Mouse (Mus musculus): ENCODE results near the gene Arl5b.

Arl5b gene

DNA sequence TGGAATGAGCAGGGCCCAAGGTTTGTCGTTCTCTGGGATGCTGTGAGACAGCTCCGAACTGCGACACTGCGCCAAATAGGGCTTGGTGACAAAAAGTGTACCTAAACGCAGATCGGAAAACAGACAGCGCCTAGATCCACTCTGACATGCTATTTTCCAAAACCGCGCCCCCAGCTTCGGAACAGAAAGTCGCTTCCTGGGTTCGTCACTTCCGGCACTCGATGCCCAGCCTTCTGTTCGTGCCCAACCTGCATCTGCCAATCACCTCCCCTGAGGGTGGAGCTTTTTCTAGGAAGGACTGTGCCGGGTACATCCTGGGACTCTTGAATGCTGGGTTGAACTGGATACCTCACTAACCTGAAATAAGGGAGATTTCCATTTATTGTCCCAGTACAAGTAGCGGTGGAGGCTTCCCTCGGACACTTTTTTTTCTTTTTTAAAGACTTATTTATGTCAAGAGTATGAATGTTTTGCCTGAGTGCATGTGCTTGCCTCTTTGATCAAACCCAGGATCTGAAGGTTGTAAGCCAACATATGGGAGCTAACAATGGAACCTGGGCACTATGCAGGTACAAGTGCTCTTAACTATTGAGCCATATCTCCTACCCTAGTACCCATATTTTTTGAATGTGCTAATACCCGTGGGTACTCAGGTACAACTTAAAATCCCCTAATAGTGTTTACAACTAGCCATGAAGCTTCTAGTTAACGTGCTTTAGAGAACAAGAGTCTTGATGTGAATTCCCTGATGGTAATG, at the start of gene Arl5b:
Arl5b (plus strand) TSS at position 279 of the 757 bp plus-strand sequence.
- DNase-seq (ENCODE audit: low read depth, low spot score), result peak; percentile 87

DNA sequence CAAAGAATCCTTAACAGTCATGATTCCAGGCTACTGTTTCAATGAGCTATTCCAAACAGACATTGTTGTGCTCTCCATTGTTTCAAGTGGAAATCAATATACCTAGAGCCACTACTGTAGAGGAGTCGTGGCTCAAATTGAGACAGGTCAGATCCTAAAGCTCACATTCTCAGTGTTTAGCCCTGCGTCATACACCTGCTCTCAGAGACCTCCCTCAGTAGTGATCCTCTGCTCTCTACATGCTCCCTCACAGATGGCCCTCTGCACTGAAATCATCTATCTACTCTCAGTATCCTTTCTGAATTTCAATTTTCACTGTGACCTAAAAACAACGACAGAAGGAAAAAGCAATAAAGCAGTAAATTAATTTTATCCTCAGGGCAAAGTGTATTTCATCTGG, 41.7 kb upstream of the Arl5b start:
- no peak for DNase-seq (ENCODE audit: low read depth, low spot score)

DNA sequence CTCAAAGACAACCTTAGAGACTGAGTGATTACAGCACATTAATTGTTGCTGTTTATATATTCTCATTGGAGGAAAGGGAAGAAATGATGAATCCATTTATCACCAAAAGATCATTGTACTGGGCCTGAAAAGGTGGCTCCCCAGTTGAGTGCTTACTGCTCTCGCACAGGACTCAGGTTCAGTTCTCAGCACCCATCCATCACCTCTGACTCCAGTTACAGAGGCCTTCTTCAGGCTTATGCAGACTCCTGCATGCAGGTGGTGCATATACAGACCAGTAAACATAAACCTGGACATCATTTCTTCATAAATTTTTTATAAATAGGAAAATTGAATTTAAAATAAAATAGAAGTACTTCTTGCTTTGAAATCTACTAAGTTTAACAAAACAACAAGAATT, 41.1 kb upstream of the Arl5b start:
- DNase-seq (ENCODE audit: low read depth, low spot score), result no peak

DNA sequence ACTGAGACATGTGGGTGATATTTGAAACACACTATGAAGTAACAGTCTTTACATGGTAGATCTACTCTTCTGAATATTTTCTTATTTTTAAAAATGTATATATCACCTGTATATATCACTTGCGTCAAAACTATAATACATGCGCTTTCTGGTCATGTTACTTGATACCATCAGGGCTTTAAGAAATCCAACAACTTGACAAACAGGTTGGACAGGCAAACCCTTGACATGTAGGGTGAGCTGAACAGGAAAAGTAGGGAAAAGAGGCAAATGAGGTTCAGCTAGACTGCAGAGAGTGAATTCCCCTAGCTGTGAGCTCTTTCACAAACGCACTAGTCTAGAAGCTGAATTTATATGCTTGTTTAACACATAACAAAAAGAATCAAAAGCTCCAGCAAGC, 22.4 kb upstream of the Arl5b start:
- DNase-seq (ENCODE audit: low read depth, low spot score), result no peak

DNA sequence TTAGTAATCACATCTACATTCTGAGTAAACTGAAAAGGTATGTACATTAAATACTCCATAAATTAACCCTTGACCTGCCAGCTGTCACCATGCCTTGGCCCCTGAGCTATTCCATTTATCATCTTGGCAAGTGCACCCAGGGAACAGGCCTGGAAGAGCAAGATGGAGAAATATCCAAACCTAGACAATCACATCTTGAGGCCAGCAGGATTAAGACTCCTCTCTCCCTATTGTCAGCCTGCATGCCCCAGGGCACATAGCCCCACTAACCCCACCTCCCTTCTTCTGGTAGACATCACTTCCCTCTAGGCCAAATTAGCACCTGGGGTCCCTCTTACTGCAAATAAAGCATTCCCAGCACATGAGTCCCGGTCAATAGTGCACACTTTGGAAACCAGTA, 21.4 kb upstream of the Arl5b start:
- no peak for DNase-seq (ENCODE audit: low read depth, low spot score)

DNA sequence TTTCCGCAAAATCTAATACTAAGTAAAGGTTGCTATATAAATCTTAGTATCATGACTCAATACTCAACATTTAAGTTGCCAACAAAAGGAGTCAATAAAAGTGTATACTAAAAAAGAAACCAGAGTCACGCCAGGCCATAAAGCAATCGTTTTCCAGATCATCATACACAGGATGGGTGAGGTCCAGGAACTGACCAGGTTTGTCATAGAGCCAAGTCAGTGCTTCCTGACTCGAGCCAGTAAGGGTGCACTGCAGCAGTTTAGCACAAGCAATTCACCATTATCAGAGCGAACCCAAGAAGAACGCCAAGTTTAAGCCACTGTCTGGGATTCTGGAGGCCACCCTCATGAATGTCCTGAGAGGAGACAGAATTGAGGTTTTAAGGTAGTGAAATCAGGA, 10.5 kb upstream of the Arl5b start:
- DNase-seq (ENCODE audit: low read depth, low spot score), result no peak

DNA sequence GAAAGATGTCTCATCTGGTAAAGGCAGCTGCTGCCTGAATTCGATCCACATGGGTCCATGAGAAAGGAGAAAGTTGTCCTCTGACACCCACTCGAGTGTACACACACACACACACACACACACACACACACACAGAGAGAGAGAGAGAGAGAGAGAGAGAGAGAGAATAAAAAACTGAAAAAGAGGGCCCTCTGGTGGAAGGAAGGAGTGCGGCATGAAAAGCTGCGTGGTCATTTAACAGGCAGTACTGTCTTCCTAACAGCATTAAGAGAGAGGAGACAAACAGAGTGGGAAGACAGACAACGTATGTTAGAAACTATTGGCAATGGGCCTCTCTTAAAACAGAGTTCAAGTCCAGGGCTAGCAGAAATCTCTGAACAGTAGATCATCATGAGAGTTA, 8.9 kb upstream of the Arl5b start:
- DNase-seq (ENCODE audit: low read depth, low spot score), result no peak

DNA sequence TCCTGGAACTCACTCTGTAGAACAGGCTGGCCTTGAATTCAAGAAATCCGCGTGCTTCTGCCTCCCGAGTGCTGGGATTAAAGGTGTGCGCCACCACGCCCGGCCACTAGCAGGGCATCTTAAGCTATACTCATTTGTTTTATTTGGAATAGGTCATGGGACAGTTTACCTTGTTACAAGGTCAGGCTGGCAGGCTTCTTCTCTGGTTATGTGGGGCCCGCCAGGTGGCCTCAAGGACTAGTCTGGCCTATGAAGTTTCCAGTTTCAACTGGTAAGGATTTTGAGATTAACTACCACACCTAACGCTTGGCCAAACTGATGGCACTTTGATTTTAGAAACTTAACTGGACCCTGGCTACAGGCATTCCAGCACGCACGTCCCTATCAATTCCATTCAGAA, 5.3 kb downstream of the Arl5b start:
- peak; percentile 26 for DNase-seq (ENCODE audit: low read depth, low spot score)

DNA sequence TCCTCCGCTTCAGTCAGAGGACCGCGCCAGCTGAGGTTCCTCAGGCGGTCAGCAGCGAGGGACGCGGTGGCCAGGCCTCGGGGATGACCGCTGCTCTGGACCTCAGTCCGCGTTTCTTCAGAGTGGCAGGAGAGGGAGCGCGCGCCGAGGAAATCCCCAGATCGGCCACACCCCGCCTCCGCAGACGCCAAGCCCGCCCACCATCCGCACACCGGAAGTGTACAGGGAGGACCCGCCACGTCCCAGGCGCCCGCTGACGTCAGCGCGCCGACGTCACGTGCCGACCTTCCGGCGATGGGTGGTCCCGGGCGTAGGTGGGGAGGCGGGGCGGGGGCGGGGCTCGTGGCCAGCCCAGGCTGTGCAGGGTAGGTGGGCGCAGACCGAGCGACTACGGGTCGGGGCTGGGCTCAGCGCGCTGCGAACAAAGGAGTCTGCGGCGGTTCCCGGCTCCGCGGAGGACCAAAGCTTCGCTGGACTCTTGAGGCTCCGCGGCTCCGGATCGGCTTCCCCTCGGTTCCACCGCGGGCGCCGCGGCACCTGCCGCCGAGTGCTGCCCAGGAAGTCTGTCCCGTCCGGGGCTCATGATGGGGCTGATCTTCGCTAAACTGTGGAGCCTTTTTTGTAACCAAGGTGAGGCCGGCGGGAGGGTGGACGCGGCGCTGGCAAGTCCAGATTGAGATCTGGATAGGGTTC, 5.9 kb downstream of the Arl5b start, which contains the start of gene Nsun6:
Nsun6 (minus strand) TSS at position 125 of the 693 bp plus-strand sequence.
- DNase-seq (ENCODE audit: low read depth, low spot score), result peak; percentile 87

DNA sequence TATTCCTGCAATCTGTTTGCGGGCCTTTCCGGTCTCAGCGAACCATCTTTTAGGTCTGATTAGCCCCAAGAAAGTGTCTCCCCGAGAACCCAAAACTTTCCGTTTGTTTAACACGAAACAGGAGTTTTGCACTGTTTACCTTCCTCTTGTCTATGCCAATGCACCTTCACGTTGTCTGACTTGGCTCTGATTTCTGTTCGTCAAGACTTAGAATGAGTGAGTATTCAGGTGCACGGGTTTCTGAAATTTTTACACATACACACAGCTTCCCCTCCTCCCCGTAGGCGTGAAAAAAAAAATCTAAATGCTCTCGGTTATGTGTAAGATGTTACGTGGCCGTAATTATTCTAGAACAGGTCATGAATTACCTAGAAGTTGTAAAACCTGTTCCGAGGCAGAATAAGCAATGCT, 6.6 kb downstream of the Arl5b start:
- no peak for DNase-seq (ENCODE audit: low read depth, low spot score)

DNA sequence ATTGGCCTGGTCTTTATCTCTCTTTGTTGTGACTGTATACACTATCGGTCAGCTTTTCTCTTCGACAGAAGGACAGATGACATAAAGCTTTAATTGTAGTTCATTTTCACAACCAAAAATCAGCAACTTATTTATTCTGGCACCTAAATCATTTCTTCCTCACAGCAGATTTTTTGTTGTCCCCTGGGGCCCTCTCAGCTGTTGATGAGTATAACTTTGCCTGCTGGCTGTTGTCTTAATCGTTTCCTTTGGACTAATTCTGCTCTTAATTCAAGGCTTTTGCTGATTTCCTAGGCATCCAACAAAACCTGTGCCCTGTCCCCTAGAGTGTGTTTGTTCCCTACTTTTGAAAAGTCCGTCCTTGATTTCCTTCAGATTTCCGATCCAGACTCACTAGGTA, 9.0 kb downstream of the Arl5b start:
- DNase-seq (ENCODE audit: low read depth, low spot score), result no peak

DNA sequence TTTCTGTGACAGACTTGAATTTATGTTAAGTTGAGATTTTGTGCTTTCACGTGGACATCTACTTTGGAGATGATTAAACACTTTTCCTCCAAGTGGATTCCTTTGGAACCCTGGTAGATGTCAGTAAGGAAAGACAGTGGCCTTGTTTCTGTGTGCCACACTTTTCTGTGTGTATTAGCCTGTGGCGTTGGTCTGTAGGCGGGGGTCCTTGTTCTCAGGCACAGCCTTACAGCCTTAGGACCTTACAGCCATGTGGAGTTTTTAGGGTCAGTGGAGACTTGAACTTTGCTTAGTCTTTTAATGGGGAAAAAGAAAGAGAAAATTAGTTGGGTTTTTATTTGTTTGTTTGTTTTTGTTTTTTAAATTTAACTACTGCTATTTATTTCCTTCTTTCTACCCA, 11.7 kb downstream of the Arl5b start:
- no peak for DNase-seq (ENCODE audit: low read depth, low spot score)

DNA sequence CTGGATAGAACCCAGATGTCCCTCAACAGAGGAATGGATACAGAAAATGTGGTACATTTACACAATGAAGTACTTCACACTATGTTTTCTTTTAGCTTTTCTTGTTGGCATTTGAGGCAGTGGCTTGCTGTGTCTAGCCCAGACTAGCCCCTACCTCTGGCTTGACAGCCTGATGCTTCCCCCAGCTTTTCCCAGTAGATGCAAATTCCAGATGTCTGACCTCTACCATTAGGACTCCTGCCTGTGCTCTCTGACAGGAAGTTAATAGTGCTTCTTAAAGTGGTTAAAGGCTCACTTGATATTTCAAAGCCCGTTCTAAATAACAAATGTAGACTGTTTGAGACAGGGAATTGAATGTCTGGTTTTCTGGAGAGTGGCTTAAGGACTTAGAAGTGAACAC, 14.6 kb downstream of the Arl5b start:
- DNase-seq (ENCODE audit: low read depth, low spot score), result no peak

DNA sequence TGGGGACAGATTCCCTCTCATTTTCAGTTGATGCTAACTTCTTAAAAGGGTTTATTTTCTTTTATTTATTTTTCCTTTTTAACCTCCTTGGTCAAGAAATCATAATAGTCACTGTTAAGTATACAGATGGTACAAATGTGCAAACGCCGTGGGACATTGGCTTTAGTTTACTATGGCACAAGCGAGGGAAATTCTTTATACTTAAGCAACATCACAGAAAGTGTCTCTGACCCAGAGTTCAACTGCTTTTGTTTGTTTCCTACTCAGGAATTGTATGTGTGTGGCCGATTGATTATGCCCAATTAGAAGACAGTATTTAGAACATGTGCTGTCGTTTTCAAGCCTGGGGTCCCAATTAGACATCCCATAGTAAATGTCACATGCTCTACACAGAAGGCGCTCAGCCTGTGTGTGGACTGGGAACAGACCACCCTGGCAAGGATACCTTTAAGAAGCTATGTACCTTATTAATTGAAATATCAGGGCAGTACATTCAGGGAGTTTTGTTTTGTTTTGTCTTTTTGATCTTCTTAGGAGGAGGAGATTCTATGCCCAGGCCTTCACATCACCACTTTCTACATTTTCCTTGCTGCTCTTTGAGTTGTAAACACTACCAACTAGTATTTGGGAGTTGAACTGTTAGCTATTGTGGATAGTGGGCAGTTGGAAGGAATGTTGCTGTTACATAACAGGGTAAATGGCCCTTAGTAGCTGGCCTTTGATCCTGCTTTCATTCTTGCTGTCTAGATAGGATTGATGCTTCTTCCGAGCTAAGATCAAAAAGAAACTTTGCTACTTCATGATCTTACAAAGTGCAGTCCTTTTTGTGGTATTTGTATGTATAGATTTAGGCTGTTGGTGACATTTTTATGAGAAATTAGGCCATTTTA, 15.4 kb downstream of the Arl5b start:
- no peak for DNase-seq (ENCODE audit: low read depth, low spot score)

DNA sequence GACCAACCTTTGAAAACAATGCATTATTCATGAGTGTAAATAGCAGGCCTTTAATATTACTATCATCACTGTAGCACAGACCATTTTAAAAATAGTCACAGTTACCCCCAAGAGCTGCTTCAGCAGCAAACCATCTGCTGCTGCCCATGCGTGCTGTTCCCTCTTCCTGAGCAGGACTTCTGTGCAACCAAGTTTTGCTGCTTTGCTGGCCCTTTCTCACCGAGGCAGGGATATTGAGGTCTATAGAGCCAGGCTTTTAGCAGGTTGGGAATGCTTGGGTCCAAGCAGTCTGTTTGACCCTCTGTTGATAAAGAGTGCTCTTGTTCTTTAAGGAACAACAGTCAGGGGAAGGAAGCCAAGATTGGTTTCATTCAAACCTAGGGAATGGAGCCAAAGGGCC, 16.3 kb downstream of the Arl5b start:
- DNase-seq (ENCODE audit: low read depth, low spot score), result no peak

DNA sequence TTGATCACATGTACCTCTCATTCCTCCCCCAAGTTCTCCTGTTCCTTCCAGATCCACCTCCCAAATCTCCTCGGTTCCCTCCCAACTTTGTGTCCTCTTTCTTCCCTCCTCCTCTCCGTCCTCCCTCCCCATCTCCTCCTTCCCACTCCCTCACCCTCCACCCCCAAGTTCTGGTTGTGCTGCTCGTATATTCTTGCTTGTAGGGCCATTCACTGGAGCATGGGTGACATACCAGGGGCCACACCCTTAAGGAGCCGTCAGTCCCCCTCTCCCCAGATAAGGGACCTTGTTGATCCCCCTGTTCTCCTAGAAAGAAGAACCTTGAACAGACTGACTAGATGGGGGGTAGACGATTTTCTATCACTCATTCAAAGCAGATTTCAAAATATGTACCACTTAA, 17.9 kb downstream of the Arl5b start:
- no peak for DNase-seq (ENCODE audit: low read depth, low spot score)

DNA sequence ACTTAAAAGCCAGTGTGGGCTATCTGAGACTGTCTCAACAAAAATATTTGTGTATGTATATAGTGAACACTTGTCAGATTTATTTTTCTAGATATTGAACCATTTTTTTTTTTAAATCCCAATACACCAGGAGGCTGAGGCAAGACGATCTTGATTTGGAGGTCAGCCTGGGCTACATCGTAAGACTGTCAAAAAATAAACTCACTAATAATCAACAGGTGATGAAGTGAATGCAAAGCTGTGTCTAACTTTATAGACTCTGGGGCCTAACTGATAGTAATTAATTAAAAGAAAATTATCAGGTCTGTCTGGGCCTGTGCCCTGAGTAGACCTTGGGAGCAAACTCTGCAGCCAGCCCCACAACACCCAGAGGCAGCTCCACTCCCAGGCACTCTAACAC, 34.5 kb downstream of the Arl5b start:
- no peak for DNase-seq (ENCODE audit: low read depth, low spot score)

DNA sequence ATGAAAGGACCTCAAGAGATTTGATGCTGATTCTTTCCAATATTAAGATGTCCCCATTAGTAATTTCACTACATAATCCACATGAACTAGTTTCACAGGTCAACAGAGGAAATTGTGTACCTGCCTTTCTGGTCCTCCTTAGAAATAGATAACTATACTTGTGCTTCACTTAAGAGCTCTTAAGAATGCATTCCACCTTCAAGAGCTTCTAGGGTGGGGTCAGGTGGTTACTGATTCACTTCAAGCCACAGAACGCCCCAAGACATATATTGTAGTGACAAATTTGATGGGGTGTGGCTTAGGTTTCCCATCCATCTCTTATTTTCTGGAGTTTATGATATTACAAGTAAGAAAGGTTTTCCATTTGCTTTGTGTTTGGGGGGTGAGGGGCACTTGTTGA, 38.1 kb downstream of the Arl5b start:
- no peak for DNase-seq (ENCODE audit: low read depth, low spot score)

DNA sequence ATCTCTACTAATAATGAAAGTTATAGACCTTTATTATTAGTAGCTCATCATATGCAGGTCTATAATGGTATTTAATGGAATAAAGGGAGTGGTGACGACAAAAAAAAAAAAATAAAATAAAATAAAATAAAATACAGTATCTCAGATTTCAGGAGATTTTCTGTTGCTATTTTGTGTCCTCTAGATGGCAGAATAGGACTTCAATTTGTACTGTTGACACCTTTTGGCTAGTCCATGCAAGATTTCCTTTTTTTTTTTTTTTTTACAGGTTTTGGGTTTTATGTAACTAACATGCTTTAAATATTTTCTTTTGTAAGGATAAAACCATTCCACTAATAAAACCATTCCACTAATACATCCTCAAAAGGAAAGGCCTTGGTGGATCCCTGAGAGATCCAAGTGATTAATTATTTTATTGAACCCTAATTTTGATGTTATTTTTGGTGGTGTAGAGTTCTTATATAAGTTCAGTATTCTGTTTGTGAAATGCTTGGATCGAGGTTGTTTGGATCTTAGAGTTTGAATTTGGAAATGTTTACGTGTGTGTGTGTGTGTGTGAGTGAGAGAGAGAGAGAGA, 47.4 kb downstream of the Arl5b start:
- no peak for DNase-seq (ENCODE audit: low read depth, low spot score)

DNA sequence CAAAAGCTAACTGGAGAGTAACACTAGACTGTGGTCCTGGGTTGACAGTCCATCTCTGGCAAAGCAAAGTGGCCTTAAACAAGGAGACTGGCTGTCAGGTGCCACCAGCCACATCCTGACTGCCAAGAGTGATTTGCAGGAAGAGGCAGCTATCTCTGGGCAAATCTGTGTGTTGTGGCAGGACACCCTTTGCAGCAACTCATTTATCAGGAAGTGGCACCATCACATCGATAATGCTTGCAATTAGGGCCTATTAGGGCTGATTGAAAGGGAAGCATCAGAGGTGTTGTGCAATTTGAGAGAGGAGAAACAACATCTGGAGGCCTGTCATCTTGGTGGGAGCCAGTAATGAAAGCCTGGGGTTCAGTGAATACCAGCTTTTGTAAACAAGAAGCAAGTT, 55.2 kb downstream of the Arl5b start:
- DNase-seq (ENCODE audit: low read depth, low spot score), result no peak

DNA sequence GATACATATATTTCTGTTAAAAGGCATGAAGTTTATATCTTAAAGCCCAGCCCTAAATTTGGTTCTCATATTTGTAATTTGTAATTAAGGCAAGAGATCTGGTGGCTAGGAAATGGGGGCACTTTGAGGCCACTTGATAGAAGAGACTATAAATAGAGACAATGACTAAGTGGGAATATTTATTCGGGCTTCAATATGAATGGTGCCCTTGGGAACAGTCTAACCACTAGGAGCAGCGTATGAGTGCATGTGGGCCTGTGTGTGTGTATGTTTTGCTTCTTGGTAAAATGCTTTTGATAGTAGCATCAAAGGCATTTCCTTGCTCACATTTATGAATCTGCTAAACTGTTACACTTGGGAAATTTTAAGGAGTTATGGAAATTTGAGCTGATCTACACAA, 62.1 kb downstream of the Arl5b start:
- DNase-seq (ENCODE audit: low read depth, low spot score), result no peak
